Mouse (Mus musculus): ENCODE measurements around the gene Cftr.

The Cftr gene

GRCm38 (mm10) chr6:18170311-18170922 lies at the start of gene Cftr:
TSS of gene Cftr (plus strand) at chr6:18170687.
- ChIA-PET CTCF (no interaction called here), POLR2A (interaction anchor here in 1 of 4 experiments (1.1 kb wide), 1 partner anchor 54 kb away, joined by 4 read pairs; no protein-coding TSS in a partner anchor)

DNA sequence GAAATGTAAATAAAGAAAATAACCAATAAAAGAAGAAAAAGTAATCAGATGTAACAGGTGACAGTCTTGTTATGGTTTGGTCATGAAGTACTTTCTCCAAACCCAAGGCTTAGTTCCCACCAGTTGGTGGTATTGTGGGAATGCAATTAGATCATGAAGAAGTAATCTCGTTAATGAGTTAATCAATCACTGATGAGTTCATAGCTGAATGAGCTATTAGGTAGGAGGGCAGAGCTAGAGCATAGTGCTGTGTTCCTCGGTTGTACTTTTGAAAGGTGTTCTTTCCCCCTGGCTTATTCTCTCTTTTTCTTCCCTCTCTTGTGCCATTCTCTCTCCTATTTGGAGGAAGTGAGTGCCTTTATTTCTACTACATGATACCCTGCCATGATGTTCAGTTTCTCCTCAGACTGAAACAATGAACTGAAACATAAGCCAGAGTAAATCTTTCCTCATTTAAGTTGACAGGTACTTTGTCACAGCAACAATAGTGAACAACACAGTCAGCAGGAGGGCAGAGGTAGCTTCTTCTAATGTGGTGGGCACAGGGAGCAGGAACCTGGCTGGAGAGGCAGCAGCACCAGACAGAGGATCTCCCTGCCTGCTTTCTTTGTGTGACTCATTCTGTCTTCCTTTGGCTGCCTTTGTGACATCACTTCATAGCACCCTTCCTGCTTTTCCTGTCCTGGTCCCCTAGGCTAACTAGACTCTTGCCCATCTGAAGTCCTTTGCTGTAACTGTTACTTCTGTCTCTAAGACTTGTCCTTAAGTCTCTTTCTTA lies 43.1 kb upstream of the Cftr start:
- ChIA-PET POLR2A (no interaction called here), CTCF (interaction anchor here in 1 of 4 experiments (0.6 kb wide), 1 partner anchor 44 kb away, joined by 3 read pairs; no protein-coding TSS in a partner anchor)

- POLR2A ChIA-PET: no interaction called here
Measured at GRCm38 (mm10) chr6:18128059-18128458, 42.4 kb upstream of the Cftr start.

GRCm38 (mm10) chr6:18135246-18135645 lies 35.2 kb upstream of the Cftr start:
- ChIA-PET CTCF (no interaction called here), POLR2A (no interaction called here)

More at GRCm38 (mm10) chr6:18128059-18128458, 42.4 kb upstream of the Cftr start:
- CTCF ChIA-PET: interaction anchor here in 1 of 4 experiments (0.6 kb wide), 1 partner anchor 43 kb away, joined by 3 read pairs; no protein-coding TSS in a partner anchor

DNA sequence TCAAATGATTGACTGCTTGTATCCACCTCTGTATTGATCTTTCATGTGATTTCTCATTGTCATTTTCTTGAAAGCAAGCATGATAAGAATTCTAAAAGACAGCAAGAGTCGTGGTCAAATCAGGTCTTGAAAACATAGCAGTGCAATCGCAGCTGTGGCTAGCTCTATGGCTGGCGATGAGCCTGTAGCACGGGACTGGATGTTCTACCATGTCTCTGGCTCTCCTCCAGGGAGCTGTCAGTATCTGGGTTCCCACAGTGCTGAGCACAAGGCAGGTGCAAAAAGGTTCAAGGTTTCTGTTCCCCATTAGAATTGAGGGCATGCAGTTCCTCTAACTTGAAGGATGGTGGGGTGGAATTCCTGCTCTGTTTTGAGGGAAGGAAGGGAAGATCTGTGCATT lies 17.5 kb upstream of the Cftr start:
- POLR2A ChIA-PET: no interaction called here
- CTCF ChIA-PET: no interaction called here

DNA sequence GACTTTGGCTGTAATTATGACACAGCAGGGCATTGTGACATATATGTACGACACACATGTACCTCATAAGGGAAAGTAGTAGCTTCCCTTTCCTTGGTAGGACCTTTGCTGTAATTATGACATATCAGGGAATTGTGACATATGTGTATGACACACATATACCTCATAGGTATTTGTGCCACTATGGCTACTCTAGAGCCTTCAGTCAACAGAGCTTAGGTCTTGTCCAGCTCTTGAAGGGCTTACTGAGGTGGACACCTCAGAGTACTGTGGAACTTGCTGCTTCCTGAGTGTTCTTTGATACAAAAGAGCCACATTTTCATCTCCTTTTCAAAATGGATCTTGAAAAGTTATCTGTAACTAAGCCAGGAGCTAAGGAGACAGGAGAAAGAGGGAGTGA lies 869 bp upstream of the Cftr start:
- POLR2A ChIA-PET: interaction anchor here in 1 of 4 experiments (0.7 to 1.1 kb wide), 2 partner anchors 55 to 483 kb away, joined by 3 to 4 read pairs; no protein-coding TSS in a partner anchor
- CTCF ChIA-PET: no interaction called here

- CTCF ChIA-PET: interaction anchor here (0.6 to 1.1 kb wide), 7 partner anchors 14 to 323 kb away, joined by 3 to 4 read pairs (median 3); no protein-coding TSS in a partner anchor
- POLR2A ChIA-PET: no interaction called here
Measured at GRCm38 (mm10) chr6:18171614-18172013, 1.1 kb downstream of the Cftr start.

DNA sequence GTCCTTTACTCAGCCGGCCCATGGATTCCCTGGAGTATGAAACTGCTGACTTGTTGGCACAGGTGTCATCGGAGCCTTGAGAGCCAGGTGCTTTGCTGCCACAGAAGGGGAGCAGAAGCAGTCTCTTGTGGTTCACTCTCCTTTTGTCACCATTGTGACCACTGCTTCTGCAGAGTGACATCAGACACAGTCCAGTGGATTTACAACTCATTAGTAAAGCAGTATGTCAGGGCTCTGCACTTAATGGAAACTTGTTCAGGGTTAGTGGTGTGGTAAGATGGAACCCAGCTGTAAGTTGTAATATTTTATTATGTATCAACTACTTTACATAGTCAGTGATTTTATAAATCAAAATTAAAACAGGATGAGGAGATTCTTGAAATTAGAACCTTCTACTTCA lies 7.0 kb downstream of the Cftr start:
- ChIA-PET POLR2A (no interaction called here), CTCF (no interaction called here)

GRCm38 (mm10) chr6:18180665-18181064 lies 10.2 kb downstream of the Cftr start:
- CTCF ChIA-PET: no interaction called here
- POLR2A ChIA-PET: no interaction called here

GRCm38 (mm10) chr6:18182903-18183302 lies 12.4 kb downstream of the Cftr start:
- CTCF ChIA-PET: no interaction called here
- POLR2A ChIA-PET: no interaction called here

DNA sequence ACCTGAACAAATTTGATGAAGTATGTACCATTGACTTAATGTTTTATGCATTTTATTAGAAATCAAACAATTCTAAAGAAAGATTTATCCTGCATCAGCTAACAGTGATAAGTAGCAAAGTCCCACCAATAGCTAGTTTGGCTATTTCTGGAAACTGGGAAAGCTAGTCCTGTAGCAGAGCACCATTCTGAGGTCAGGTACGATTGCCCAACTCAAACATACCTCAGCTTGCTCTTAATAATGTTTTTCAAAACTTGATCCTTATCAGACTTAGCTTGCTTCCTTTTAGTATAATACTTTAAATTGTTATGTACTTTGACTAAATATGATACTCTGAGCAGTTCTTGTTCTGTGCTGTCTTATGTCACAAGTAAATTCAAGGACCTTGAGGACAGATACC lies 50.2 kb downstream of the Cftr start:
- CTCF ChIA-PET: no interaction called here
- POLR2A ChIA-PET: no interaction called here

GRCm38 (mm10) chr6:18223206-18223605 lies 52.7 kb downstream of the Cftr start:
- CTCF ChIA-PET: no interaction called here
- POLR2A ChIA-PET: no interaction called here

- ChIA-PET CTCF (interaction anchor here in 2 of 4 experiments (0.5 to 1.4 kb wide), 2 partner anchors 148 to 414 kb away, joined by 3 read pairs; no protein-coding TSS in a partner anchor), POLR2A (interaction anchor here in 2 of 4 experiments (0.6 to 1.5 kb wide), 5 partner anchors 16 to 192 kb away, joined by 3 to 5 read pairs (median 3); no protein-coding TSS in a partner anchor)
Measured at GRCm38 (mm10) chr6:18225157-18225556, 54.7 kb downstream of the Cftr start.

GRCm38 (mm10) chr6:18246495-18246894 lies 76.0 kb downstream of the Cftr start:
- CTCF ChIA-PET: no interaction called here
- POLR2A ChIA-PET: no interaction called here

DNA sequence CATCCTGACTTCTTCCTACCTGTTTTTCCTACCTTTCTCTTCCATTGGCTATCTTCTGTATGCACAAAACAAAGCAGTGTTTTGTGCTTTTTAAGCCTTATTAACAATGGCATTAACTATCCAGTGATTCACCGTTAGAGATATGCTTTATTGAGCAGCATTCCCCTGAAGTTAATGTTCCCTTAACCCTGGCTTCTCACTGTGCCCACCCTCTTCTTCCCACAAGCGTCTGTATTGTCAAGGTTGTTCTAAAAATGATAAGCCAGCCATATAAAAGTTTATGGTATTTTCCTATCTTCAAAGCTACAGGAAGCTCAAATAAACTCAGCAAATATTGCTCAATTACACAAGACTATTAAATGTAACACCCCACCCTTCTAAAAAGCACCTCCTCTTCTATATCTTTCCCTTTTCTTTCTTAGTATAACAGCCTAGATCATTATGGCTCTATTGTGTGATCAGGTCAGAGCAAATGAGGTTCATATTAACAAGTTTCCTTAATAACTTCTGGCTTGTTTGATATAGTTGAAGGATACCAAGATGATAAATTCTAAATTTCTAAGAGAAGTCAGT lies 77.5 kb downstream of the Cftr start:
- ChIA-PET POLR2A (no interaction called here), CTCF (no interaction called here)

DNA sequence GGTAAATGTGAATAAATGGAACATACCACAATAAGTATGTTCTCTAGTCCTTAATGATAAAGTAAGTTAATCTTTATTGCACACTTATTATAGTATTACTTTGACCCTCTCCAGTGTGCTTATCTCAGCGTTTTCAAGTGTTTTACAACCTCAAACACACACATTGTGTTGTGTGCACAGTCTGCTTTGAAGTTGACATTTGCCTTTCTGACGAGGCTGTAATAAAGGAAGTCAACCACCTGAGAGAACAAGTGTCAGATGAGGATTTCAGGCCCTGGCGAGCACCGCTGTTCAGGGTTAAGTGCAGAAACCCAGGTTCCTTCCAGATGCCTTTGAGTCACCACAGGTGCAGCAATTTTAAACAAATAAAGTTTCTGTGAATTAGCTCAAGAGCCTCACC lies 78.0 kb downstream of the Cftr start:
- ChIA-PET CTCF (no interaction called here), POLR2A (no interaction called here)

DNA sequence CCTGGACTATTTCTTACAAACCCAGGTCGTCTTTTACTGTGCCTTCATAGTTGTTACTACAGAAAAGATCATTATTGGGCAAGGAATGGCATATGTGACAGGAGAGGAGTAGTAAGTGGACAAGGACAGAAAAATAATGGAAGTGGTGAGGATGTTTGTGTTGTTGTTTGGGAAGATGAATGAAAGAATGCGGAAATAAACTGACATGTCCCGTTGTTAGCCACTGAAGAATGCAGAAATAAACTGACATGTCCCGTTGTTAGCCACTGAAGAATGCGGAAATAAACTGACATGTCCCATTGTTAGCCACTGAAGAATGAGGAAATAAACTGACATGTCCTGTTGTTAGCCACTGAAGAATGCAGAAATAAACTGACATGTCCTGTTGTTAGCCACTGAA lies 84.1 kb downstream of the Cftr start:
- ChIA-PET CTCF (no interaction called here), POLR2A (no interaction called here)

- ChIA-PET POLR2A (no interaction called here), CTCF (no interaction called here)
Measured at GRCm38 (mm10) chr6:18270983-18271382, 100.5 kb downstream of the Cftr start.

GRCm38 (mm10) chr6:18300781-18301180 lies 130.3 kb downstream of the Cftr start:
- POLR2A ChIA-PET: interaction anchor here in 1 of 4 experiments (0.6 kb wide), 1 partner anchor 506 kb away, joined by 3 read pairs; no protein-coding TSS in a partner anchor
- CTCF ChIA-PET: no interaction called here

GRCm38 (mm10) chr6:18302105-18302504 lies 131.6 kb downstream of the Cftr start:
- ChIA-PET POLR2A (no interaction called here), CTCF (no interaction called here)

- CTCF ChIA-PET: no interaction called here
- POLR2A ChIA-PET: interaction anchor here in 1 of 4 experiments (0.5 kb wide), 1 partner anchor 18 kb away, joined by 3 read pairs; no protein-coding TSS in a partner anchor
Measured at GRCm38 (mm10) chr6:18303228-18303627, 132.7 kb downstream of the Cftr start.

All from embryonic stem cell, embryonic (primary cell).